Mouse (Mus musculus) bone marrow macrophage, adult 2 months (primary cell): Measurements from ENCODE around the gene Mvp.

ENCODE experiments used
- CTCF ChIP-seq: IDR thresholded peaks from 2 replicates; pipeline ENCODE4 v1.5.1; 2012; ENCODE audit warnings: low read depth, mild to moderate bottlenecking, low read length, moderate library complexity
- POLR2A ChIP-seq: IDR thresholded peaks from 2 replicates; pipeline ENCODE4 v1.6.1; 2012; ENCODE audit warnings: mild to moderate bottlenecking, low read depth, low read length, borderline replicate concordance

DNA sequence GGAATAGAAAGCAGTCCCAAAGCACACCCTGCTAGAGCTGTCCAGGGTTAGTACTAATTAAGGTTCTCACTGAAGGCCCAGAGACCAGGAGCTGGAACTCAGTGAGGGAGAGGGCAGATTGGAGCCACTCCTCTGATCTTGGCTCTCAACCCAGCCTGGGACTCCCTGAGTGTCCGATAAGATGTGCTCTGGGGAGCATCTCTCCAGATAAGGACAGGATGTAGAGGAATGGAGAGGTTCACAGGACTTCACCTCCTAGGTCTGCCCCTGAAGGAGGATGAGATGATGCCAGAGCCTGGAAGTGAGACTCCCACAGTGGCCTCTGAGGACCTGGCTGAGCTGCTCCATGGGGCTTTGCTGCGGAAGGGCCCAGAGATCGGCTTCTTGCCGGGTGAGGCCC, 62.7 kb downstream of the Mvp start:
- TF ChIP-seq POLR2A (no peak), CTCF (no peak)
